Mouse (Mus musculus) forebrain, embryonic 14.5 days (tissue): Measurements from ENCODE around the gene Hal. TPM values are rescaled to one million over a fixed set of nuclear protein-coding genes. Genes with fewer than 3 reads are reported as not detected.

ENCODE experiments used
- ATAC-seq: fragments of 200-750 bp; cut with Nextera tagmentation; 2 replicates; pipeline ENCODE4 v1.8.0; 2017; ENCODE audit warnings: mild to moderate bottlenecking, moderate library complexity
- DNase-seq: peaks from one replicate; pipeline ENCODE4 v3.0.0-alpha.2; 2015; ENCODE audit warnings: low spot score
- H3K27ac ChIP-seq: fragments of 300-500 bp; sonication (generic); 2 replicates; pipeline ENCODE4 v1.5.1; 2014; ENCODE audit warnings: low read depth, mild to moderate bottlenecking, control low read depth, low read length, moderate library complexity
- H3K27me3 ChIP-seq: fragments of 300-500 bp; sonication (generic); replicated peaks from 2 replicates; pipeline ENCODE4 v1.6.1; 2014; ENCODE audit warnings: low read length, control low read depth, mixed read lengths; ENCODE audit not compliant: control insufficient read depth, insufficient read depth
- H3K36me3 ChIP-seq: fragments of 300-500 bp; sonication (generic); 2 replicates; pipeline ENCODE4 v1.6.1; 2014; ENCODE audit warnings: low read length, control low read depth; ENCODE audit not compliant: control insufficient read depth, insufficient read depth
- H3K4me1 ChIP-seq: fragments of 300-500 bp; sonication (generic); 2 replicates; pipeline ENCODE4 v1.6.1; 2014; ENCODE audit warnings: antibody characterized with exemption, low read length, control low read depth; ENCODE audit not compliant: control insufficient read depth, insufficient read depth
- H3K4me2 ChIP-seq: fragments of 300-500 bp; sonication (generic); 2 replicates; pipeline ENCODE4 v1.6.1; 2014; ENCODE audit warnings: mild to moderate bottlenecking, control low read depth, low read length
- H3K4me3 ChIP-seq: fragments of 300-500 bp; sonication (generic); 2 replicates; pipeline ENCODE4 v1.5.1; 2014; ENCODE audit warnings: low read depth, low read length, control low read depth
- H3K9ac ChIP-seq: fragments of 300-500 bp; sonication (generic); 2 replicates; pipeline ENCODE4 v1.6.1; 2014; ENCODE audit warnings: mild to moderate bottlenecking, low read length, control low read depth, moderate library complexity
- H3K9me3 ChIP-seq: fragments of 300-500 bp; sonication (generic); replicated peaks from 2 replicates; pipeline ENCODE4 v1.6.1; 2016; ENCODE audit warnings: low read length, control low read depth, mixed read lengths; ENCODE audit not compliant: control insufficient read depth
- WGBS: fragments of 180-500 bp; shearing (Covaris S2); extraction: QIAGEN DNeasy Blood & Tissue Kit; methylation state at CpG from one replicate; pipeline ENCODE4 v1.1.7; 2014; 5-methylcytosine and 5-hydroxymethylcytosine counted together
- polyA plus RNA-seq: library from polyadenylated mRNA; unstranded; fragments of >200 nt; fragmentation: Nextera tagmentation; extraction: Ambion mirVana; gene quantifications from 2 replicates; pipeline ENCODE4 v1.2.1, GENCODE M21; 2014

The Hal gene
- polyA plus RNA-seq, 1 experiment from 2014 or later = not detected

- ATAC-seq (no peak), DNase-seq (no peak)
- Histone ChIP-seq H3K4me2 (no peak overlapping the region), H3K27ac (no peak overlapping the region), H3K27me3 (no peaks in the 10 kb centered on the region), H3K9ac (no peak overlapping the region), H3K36me3 (peaks cover 65% of the 10 kb centered on the region), H3K4me1 (no peaks in the 10 kb centered on the region), H3K9me3 (no peaks in the 10 kb centered on the region), H3K4me3 (no peak overlapping the region)
- 91% methylated on average over 4 of the region's 4 CpGs for WGBS
Measured at GRCm38 (mm10) chr10:93467259-93467658, 21.3 kb upstream of the Hal start.

GRCm38 (mm10) chr10:93467791-93468190 lies 20.8 kb upstream of the Hal start:
- Histone ChIP-seq H3K36me3 (peaks cover 63% of the 10 kb centered on the region), H3K4me2 (no peak overlapping the region), H3K9ac (no peak overlapping the region), H3K9me3 (no peaks in the 10 kb centered on the region), H3K27ac (no peak overlapping the region), H3K27me3 (no peaks in the 10 kb centered on the region), H3K4me1 (no peaks in the 10 kb centered on the region), H3K4me3 (no peak overlapping the region)
- 98% methylated on average over 3 of the region's 3 CpGs for WGBS
- no peak for DNase-seq
- no peak for ATAC-seq

GRCm38 (mm10) chr10:93471415-93471814 lies 17.2 kb upstream of the Hal start:
- H3K9me3 ChIP-seq = no peaks in the 10 kb centered on the region
- peak; percentile 79; the same call in 1 of the 2 replicates for ATAC-seq
- H3K27ac ChIP-seq = no peak overlapping the region
- peaks cover 65% of the 10 kb centered on the region for H3K36me3 ChIP-seq
- DNase-seq = peak; percentile 92
- no peak overlapping the region for H3K4me3 ChIP-seq
- H3K27me3 ChIP-seq = no peaks in the 10 kb centered on the region
- 47% methylated on average over 11 of the region's 11 CpGs for WGBS
- H3K4me1 ChIP-seq = no peaks in the 10 kb centered on the region
- H3K9ac ChIP-seq = no peak overlapping the region
- H3K4me2 ChIP-seq = no peak overlapping the region

GRCm38 (mm10) chr10:93484511-93484910 lies 4.1 kb upstream of the Hal start:
- DNase-seq = no peak
- Histone ChIP-seq H3K9me3 (no peaks in the 10 kb centered on the region), H3K4me1 (no peaks in the 10 kb centered on the region), H3K4me2 (no peak overlapping the region), H3K27me3 (no peaks in the 10 kb centered on the region), H3K27ac (no peak overlapping the region), H3K36me3 (peaks cover 50% of the 10 kb centered on the region), H3K9ac (no peak overlapping the region), H3K4me3 (no peak overlapping the region)
- no peak for ATAC-seq
- WGBS = 92% methylated on average over 8 of the region's 8 CpGs

- Histone ChIP-seq H3K4me2 (no peak overlapping the region), H3K9me3 (no peaks in the 10 kb centered on the region), H3K27me3 (no peaks in the 10 kb centered on the region), H3K4me3 (no peak overlapping the region), H3K9ac (no peak overlapping the region), H3K36me3 (peaks cover 45% of the 10 kb centered on the region), H3K27ac (no peak overlapping the region), H3K4me1 (no peaks in the 10 kb centered on the region)
- peak; percentile 20; the same call in 1 of the 2 replicates for ATAC-seq
- no peak for DNase-seq
- WGBS = 81% methylated on average over 8 of the region's 8 CpGs
Measured at GRCm38 (mm10) chr10:93485055-93485691, 3.4 kb upstream of the Hal start.

- Histone ChIP-seq H3K9me3 (no peaks in the 10 kb centered on the region), H3K9ac (no peak overlapping the region), H3K4me1 (no peaks in the 10 kb centered on the region), H3K4me3 (no peak overlapping the region), H3K27me3 (no peaks in the 10 kb centered on the region), H3K4me2 (no peak overlapping the region), H3K27ac (no peak overlapping the region), H3K36me3 (peaks cover 31% of the 10 kb centered on the region)
- DNase-seq (peak; percentile 70), ATAC-seq (peak; percentile 29; the same call in 1 of the 2 replicates)
- WGBS = 22% methylated on average over 4 of the region's 4 CpGs
Measured at GRCm38 (mm10) chr10:93486622-93487021, 1.9 kb upstream of the Hal start.

GRCm38 (mm10) chr10:93488828-93489226 lies 259 bp downstream of the Hal start:
- Histone ChIP-seq H3K4me2 (no peak overlapping the region), H3K4me3 (no peak overlapping the region), H3K9me3 (no peaks in the 10 kb centered on the region), H3K36me3 (peaks cover 10% of the 10 kb centered on the region; the same call in 1 of the 2 replicates), H3K4me1 (no peaks in the 10 kb centered on the region), H3K27me3 (no peaks in the 10 kb centered on the region), H3K9ac (no peak overlapping the region), H3K27ac (no peak overlapping the region)
- DNase-seq (no peak), ATAC-seq (no peak)
- 80% methylated on average over 6 of the region's 6 CpGs for WGBS

GRCm38 (mm10) chr10:93490451-93490850 lies 1.9 kb downstream of the Hal start:
- no peaks in the 10 kb centered on the region for H3K4me1 ChIP-seq
- no peaks in the 10 kb centered on the region for H3K27me3 ChIP-seq
- H3K9me3 ChIP-seq = no peaks in the 10 kb centered on the region
- 55% methylated on average over 4 of the region's 4 CpGs for WGBS
- 0 out of 2 replicates have a peak, but pooled peaks cover 2% of the 10 kb centered on the region for H3K36me3 ChIP-seq
- H3K4me3 ChIP-seq = no peak overlapping the region
- no peak for DNase-seq
- no peak for ATAC-seq
- H3K27ac ChIP-seq = no peak overlapping the region
- H3K4me2 ChIP-seq = no peak overlapping the region
- no peak overlapping the region for H3K9ac ChIP-seq

GRCm38 (mm10) chr10:93500864-93501263 lies 12.3 kb downstream of the Hal start:
- H3K9me3 ChIP-seq = no peaks in the 10 kb centered on the region
- DNase-seq (peak; percentile 11), ATAC-seq (no peak)
- no peaks in the 10 kb centered on the region for H3K27me3 ChIP-seq
- WGBS = 55% methylated on average over 10 of the region's 10 CpGs
- H3K36me3 ChIP-seq = no peaks in the 10 kb centered on the region
- no peak overlapping the region for H3K27ac ChIP-seq
- no peaks in the 10 kb centered on the region for H3K4me1 ChIP-seq
- H3K9ac ChIP-seq = no peak overlapping the region
- no peak overlapping the region for H3K4me3 ChIP-seq
- H3K4me2 ChIP-seq = no peak overlapping the region
